Mouse (Mus musculus) heart, adult 18-20 months (tissue): ENCODE data around the gene Plekhd1. TPM values are rescaled to one million over a fixed set of nuclear protein-coding genes. Genes with fewer than 3 reads are reported as not detected.

Experiments used
- DNase-seq, 2 experiments: peaks; one replicate each; pipeline ENCODE4 v3.0.0; 2021 to 2022; ENCODE audit warnings: mixed read lengths in 1 of 2
- total RNA-seq, 2 experiments: library from RNA; stranded (reverse); gene quantifications; 2 replicates each; pipeline ENCODE4 v1.2.3; 2021

The Plekhd1 gene
- total RNA-seq, 2 experiments from 2014 or later: 0.20 TPM; not detected in 1

DNA sequence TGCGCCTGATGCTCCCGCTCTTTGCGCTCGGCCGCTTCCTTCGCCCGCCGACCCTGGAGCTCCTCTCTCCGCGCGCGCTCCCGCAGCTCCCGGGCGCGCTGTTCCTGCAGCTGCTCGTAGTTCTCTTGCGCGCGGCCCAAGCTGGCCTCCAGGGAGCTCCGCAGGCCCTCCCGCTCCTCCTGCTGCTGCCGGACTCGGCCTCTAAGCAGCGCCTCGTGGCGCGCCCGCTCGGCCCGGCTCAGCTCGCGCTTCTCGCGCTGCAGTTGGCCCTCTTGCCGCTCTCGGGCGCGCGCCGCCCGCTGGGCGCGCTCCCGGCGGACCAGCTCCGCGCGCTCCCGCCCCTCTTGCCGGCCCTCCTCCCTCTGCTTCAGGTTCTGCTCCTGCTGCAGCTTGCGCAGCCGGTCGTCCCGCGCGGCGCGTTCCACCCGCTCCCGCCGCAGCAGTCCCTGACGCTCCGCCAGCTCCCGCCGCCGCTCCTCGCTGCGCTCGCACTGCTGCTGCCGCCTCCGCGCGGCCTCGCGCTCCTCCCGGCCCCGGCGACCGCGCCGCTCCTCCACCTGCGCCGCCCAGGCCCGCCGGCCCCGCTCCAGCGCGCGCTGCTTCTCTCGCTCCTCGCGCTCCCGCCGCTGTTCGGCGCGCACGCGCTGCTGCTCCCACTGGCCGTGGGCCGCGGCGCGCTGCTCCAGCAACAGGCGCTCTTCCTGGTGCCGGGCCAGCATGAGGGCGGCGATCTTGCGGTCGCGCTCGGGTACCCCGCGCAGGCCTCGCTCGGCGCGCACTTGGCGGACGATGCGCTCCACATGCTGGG lies 65.6 kb downstream of the Plekhd1 start:
- peak; percentile 77 to 83 for DNase-seq

- DNase-seq: peak in 1 of 2 experiments; percentile 32
Measured at GRCm38 (mm10) chr12:80758559-80759386, 66.4 kb downstream of the Plekhd1 start.

GRCm38 (mm10) chr12:80759387-80759712 lies 67.0 kb downstream of the Plekhd1 start:
- DNase-seq: no peak

DNA sequence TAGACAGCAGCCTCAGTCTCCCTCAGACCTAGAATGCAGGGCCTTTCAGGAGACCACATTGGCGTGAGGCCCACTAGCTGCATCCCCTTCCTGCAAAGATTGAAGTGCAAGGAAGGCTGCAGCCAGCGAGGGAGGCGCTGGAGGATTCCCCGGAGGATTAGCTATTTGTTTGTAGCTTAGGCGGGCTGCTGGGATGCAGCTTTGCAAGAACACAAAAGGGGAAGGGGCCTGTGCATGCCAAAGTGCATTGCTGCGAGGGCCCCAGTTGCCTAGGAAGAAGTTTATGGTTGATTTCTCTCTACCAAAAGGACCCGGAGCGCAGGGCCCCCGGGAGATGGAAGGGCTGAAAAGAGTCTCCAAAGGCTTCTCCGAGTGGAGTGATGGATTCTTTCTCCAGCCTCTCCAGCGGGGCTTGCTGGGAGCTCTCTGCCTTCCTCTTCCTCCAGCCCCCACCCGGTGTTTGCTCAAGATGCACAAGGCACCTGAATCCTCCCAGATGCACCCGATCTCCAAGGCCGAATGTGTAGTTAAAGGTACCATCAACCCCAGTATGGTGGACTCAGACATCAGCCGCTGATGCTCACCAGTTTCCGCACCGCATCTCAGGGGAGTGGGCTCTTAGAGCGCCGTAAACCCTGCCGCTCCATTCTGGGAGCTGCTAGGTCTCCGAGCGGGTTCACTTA lies 67.5 kb downstream of the Plekhd1 start:
- peak in 1 of 2 experiments; percentile 28 for DNase-seq

- peak; percentile 61 to 84 for DNase-seq
Measured at GRCm38 (mm10) chr12:80760396-80760801, 68.0 kb downstream of the Plekhd1 start, which contains the start of gene Ccdc177. Ccdc177 (minus strand) TSS chr12:80760687.

- no peak for DNase-seq
Measured at GRCm38 (mm10) chr12:80762982-80763381, 70.6 kb downstream of the Plekhd1 start.

- no peak for DNase-seq
Measured at GRCm38 (mm10) chr12:80764116-80764515, 71.7 kb downstream of the Plekhd1 start.

DNA sequence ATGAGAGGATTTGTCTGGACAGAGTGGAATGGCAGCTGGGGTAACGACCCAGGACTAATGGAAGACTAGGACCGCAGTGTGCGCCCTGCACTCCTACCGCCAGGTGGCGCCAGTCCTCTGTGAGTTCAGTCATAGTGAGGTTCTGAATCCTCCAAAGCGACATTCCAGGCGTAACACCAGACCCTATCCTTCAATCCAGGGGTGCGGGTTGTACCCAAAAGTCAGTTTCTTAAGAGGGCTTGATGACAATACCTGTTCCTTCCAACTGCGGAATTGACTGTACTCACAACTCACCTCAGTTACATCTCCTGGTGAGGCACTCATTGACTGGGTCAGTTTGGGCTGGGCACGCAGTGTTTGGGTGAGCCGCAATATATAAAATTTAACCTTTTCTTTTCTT lies 77.3 kb downstream of the Plekhd1 start:
- DNase-seq: peak; percentile 63 to 88

Other genes starting within 250 kb of the Plekhd1 start
- gene Exd2, start 229.5 kb upstream of the Plekhd1 start, total RNA-seq: 10 to 100 TPM; 16.5 to 17.9 TPM
- gene Galnt16, start 174.3 kb upstream of the Plekhd1 start, total RNA-seq: 1 to 10 TPM; 1.7 to 2.8 TPM
- 10 to 100 TPM; 15.3 to 18.3 TPM for gene Slc39a9, start 48.7 kb upstream of the Plekhd1 start, total RNA-seq
- gene Erh, start 48.2 kb upstream of the Plekhd1 start, total RNA-seq: 10 to 100 TPM; 25.2 to 26.9 TPM
- gene Ccdc177, start 68.1 kb downstream of the Plekhd1 start, total RNA-seq: under 1 TPM in 1 of 2 experiments, not detected in 1; 0.05 TPM
- 10 to 100 TPM; 68.3 to 71.9 TPM for gene Susd6, start 97.9 kb downstream of the Plekhd1 start, total RNA-seq